Mouse (Mus musculus) adrenal gland, adult (tissue): ENCODE results near the gene D430019H16Rik.

Source experiments
- DNase-seq, 2 experiments: peaks; one replicate each; pipeline ENCODE4 v3.0.0; 2022 to 2023; ENCODE audit warnings: low spot score in 1 of 2; ENCODE audit not compliant: inconsistent age in 2 of 2

D430019H16Rik gene

DNA sequence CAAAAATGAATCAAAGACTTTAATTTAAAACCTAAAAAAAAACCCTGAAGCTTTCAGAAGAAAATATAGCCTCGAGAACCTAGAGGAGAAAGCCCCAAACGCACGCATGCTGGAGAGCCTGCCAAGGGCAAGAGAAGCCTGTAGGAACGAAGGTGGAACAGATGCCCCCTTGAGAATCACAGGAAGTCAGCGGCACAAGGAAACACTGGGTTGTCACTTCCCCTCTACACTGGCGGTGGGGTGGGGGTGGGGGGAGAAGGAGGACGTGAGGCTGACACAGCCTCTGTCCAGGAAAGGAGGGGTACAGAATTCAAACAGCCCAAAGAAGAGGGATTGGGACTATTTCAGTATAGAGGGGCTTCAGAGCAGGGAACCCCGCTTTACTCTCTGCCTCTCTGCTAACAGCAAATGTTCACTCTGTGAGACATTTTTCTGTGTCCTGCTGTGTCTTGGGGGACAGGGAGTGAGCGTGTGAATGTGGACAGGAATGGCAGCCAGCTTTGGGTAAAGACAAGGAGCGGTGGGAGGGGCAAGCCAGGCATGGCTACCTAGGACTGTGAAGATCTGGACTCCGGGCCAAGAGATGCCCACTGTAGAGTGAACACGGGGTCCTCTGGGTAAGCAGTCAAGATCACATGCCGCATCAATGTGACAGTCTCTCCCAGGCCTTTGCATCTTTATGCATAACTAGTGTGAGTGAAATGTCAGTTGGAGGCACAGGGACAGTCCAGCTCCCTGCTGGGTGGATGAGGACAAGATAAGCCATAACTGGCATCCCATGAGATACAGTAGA lies 82.5 kb downstream of the D430019H16Rik start:
- DNase-seq, result no peak

DNA sequence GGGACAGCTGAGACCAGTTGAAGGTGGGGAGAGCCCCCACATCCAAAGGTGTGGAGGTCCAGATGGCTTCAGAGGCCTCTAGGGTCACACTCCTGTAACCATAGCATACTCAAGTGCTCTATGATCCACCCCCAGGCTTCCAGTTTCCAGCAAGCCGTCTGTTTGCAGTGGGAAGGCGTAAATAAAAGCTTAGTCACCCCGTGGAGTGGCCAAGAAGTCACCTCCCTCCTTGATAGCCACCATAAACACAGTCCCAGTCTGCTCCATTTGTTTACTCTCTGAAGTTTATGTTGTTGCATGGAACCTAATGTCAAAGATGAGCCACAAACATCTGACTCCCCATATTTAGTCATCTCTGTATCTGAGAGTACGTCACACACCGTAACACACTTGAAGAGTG lies 83.5 kb downstream of the D430019H16Rik start:
- no peak for DNase-seq

GRCm38 (mm10) chr12:105539649-105540048 lies 86.0 kb downstream of the D430019H16Rik start:
- DNase-seq, result no peak

GRCm38 (mm10) chr12:105541590-105542402 lies 88.1 kb downstream of the D430019H16Rik start:
- DNase-seq, result no peak

- DNase-seq, result no peak
Measured at GRCm38 (mm10) chr12:105542513-105542912, 88.9 kb downstream of the D430019H16Rik start.
